Mouse (Mus musculus): ENCODE data around the gene Ak3.

GRCm38 (mm10) chr19:29088628-29089027, 40.9 kb upstream of the Ak3 start:
- no peak for TF ChIP-seq POLR2A (IDR thresholded peaks at IDR 0.05; ENCODE audit: low read depth, low read length)
- TF ChIP-seq CTCF (IDR thresholded peaks at IDR 0.05; ENCODE audit: extremely low read depth, insufficient read depth, insufficient read length, insufficient replicate concordance): no peak
